Mouse (Mus musculus) megakaryocyte, embryonic 14.5 days (primary cell): ENCODE data around the gene Fam92b. TPM values are rescaled to one million over a fixed set of nuclear protein-coding genes. Genes with fewer than 3 reads are reported as not detected.

ENCODE experiments used
- H3K27me3 ChIP-seq: replicated peaks from 2 replicates; pipeline ENCODE3; 2012; ENCODE audit warnings: inconsistent platforms
- H3K36me3 ChIP-seq: replicated peaks from 2 replicates; pipeline ENCODE3; 2012; ENCODE audit warnings: low read length, inconsistent platforms, mixed read lengths
- H3K4me1 ChIP-seq: 2 replicates; pipeline ENCODE4 v1.6.1; 2012; ENCODE audit warnings: inconsistent platforms
- H3K4me3 ChIP-seq: replicated peaks from 2 replicates; pipeline ENCODE3; 2012; ENCODE audit warnings: moderate library complexity, mild to moderate bottlenecking, inconsistent platforms
- H3K9me3 ChIP-seq: 2 replicates; pipeline ENCODE4 v1.6.1; 2012; ENCODE audit warnings: inconsistent platforms
- FLI1 ChIP-seq: IDR thresholded peaks from 2 replicates; pipeline ENCODE4 v1.6.1; 2012; ENCODE audit warnings: low read length, inconsistent platforms, mixed read lengths
- GATA1 ChIP-seq: IDR thresholded peaks from 3 replicates; pipeline ENCODE4 v1.6.1; 2012; ENCODE audit warnings: mixed read lengths, low read length, inconsistent platforms, borderline replicate concordance
- polyA plus RNA-seq: library from polyadenylated mRNA; stranded (reverse); fragments of >175 nt; gene quantifications from 2 replicates; pipeline ENCODE4 v1.2.3, GENCODE M21; 2012; ENCODE audit warnings: low replicate concordance; ENCODE audit not compliant: insufficient read depth

Fam92b gene
- polyA plus RNA-seq, 1 experiment = not detected

DNA sequence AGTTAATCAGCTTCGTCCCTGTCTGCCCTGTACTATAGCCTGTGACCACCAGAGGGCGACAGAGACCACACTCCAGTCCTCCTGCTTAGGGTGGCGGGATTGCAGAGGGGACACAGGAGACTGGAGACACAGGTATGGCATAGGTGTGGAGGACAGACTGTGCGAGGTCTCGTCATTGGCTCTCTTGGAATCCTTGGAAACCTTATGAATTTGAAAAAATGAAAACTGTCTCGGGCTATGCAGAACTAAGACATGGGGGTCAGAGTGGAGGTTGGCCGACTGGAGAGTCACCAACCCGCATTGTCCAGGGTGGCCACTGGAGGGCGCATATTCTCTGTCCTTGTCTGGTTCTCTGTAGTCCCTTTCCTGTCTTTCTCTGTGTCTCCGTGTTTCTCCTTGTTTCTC lies 1.8 kb upstream of the Fam92b start:
- H3K4me1 ChIP-seq = peaks cover 28% of the 10 kb centered on the region
- peaks cover 75% of the 10 kb centered on the region for H3K27me3 ChIP-seq
- TF ChIP-seq FLI1 (no peak), GATA1 (no peak)
- no peaks in the 10 kb centered on the region for H3K9me3 ChIP-seq
- peak overlapping the region; percentile 90 for H3K4me3 ChIP-seq
- H3K36me3 ChIP-seq = no peaks in the 10 kb centered on the region

- peaks cover 76% of the 10 kb centered on the region for H3K27me3 ChIP-seq
- no peak overlapping the region for H3K4me3 ChIP-seq
- no peaks in the 10 kb centered on the region for H3K36me3 ChIP-seq
Measured at GRCm38 (mm10) chr8:120178124-120178514, 853 bp upstream of the Fam92b start.

DNA sequence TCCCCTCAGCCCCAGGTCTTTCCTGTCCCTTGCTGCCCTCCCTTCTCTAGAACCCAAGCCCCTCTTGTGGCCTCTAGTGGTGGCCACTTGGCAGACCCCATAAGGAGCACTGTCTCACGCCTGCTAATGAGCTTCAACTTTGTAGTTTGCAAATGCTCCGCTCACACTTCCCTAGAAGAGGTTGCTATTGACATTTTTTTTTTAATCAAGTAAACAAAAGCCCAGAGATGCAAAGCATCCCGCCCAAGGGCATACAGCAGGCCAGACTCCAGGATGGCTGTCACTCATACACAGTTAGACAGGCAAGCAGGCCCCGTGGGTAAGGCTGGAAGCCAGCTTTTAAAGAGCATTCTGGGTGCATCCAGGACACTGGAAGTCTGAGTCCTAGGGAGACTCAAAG lies 661 bp downstream of the Fam92b start:
- Histone ChIP-seq H3K4me3 (no peak overlapping the region), H3K27me3 (peaks cover 79% of the 10 kb centered on the region), H3K4me1 (peaks cover 33% of the 10 kb centered on the region), H3K9me3 (no peaks in the 10 kb centered on the region; the same call in 1 of the 2 replicates), H3K36me3 (no peaks in the 10 kb centered on the region)
- TF ChIP-seq GATA1 (no peak), FLI1 (no peak)

More at GRCm38 (mm10) chr8:120178124-120178514, 853 bp upstream of the Fam92b start:
- no peaks in the 10 kb centered on the region for H3K9me3 ChIP-seq
- TF ChIP-seq GATA1 (no peak), FLI1 (no peak)
- H3K4me1 ChIP-seq = peaks cover 28% of the 10 kb centered on the region

GRCm38 (mm10) chr8:120174606-120175005 lies 2.7 kb downstream of the Fam92b start:
- H3K4me1 ChIP-seq = peaks cover 33% of the 10 kb centered on the region

DNA sequence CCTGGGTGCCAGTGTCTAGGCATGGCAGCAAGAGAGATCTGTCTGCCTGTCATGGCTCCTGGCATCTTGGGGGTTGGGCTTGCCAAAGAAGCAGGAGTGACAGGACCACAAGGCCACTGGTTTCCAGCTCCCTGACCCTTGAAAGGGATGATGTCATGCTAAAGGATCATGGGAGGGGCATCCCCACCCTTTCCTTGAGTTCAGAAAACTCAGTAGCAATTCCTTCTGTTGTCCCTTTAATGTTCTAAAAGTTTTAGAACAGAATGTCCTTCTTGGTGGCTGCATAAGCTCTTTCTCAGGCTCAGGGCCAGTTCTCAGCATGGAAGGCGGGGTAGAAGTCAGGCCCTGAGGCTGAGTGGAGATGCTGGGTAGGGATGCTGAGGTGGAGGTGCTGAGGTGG lies 4.1 kb downstream of the Fam92b start:
- peaks cover 23% of the 10 kb centered on the region for H3K4me1 ChIP-seq

More at GRCm38 (mm10) chr8:120174606-120175005, 2.7 kb downstream of the Fam92b start:
- H3K27me3 ChIP-seq = peaks cover 85% of the 10 kb centered on the region
- no peak for TF ChIP-seq GATA1
- no peak overlapping the region for H3K4me3 ChIP-seq
- no peaks in the 10 kb centered on the region; the same call in 1 of the 2 replicates for H3K9me3 ChIP-seq
- H3K36me3 ChIP-seq = no peaks in the 10 kb centered on the region

GRCm38 (mm10) chr8:120169119-120169518 lies 8.1 kb downstream of the Fam92b start:
- peaks cover 8% of the 10 kb centered on the region; the same call in 1 of the 2 replicates for H3K4me1 ChIP-seq
- no peak for TF ChIP-seq GATA1
- no peak for TF ChIP-seq FLI1
- H3K27me3 ChIP-seq = peaks cover 92% of the 10 kb centered on the region
- no peaks in the 10 kb centered on the region for H3K36me3 ChIP-seq
- H3K4me3 ChIP-seq = peak overlapping the region; percentile 20
- no peaks in the 10 kb centered on the region; the same call in 1 of the 2 replicates for H3K9me3 ChIP-seq

More for the DNA sequence above, 4.1 kb downstream of the Fam92b start:
- no peak overlapping the region for H3K4me3 ChIP-seq
- no peaks in the 10 kb centered on the region; the same call in 1 of the 2 replicates for H3K9me3 ChIP-seq
- H3K36me3 ChIP-seq = no peaks in the 10 kb centered on the region
- peaks cover 92% of the 10 kb centered on the region for H3K27me3 ChIP-seq
- TF ChIP-seq GATA1 (no peak), FLI1 (no peak)

DNA sequence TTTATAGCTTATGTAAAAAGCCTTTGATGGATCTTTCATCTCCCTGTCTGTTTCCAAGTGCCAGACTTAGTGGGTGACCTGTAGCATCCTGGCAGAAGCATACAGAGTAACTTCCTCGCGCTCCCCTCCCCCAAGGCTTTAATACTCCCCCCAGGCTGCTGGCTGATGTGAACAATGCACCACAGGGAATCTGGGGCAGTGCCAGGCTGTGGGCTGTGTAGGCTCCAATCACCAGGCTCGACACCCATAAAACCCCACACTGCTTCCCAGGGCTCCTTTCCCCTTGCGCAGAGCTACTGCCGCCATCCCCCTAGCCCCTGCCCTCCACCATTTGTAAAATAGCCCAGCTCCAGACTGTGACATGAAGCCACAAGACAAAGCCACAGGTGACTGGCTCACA lies 9.4 kb downstream of the Fam92b start:
- TF ChIP-seq GATA1 = no peak
- no peak for TF ChIP-seq FLI1
- no peaks in the 10 kb centered on the region for H3K36me3 ChIP-seq
- no peak overlapping the region for H3K4me3 ChIP-seq
- H3K4me1 ChIP-seq = peaks cover 7% of the 10 kb centered on the region; the same call in 1 of the 2 replicates
- H3K9me3 ChIP-seq = no peaks in the 10 kb centered on the region; the same call in 1 of the 2 replicates
- H3K27me3 ChIP-seq = peaks cover 96% of the 10 kb centered on the region

DNA sequence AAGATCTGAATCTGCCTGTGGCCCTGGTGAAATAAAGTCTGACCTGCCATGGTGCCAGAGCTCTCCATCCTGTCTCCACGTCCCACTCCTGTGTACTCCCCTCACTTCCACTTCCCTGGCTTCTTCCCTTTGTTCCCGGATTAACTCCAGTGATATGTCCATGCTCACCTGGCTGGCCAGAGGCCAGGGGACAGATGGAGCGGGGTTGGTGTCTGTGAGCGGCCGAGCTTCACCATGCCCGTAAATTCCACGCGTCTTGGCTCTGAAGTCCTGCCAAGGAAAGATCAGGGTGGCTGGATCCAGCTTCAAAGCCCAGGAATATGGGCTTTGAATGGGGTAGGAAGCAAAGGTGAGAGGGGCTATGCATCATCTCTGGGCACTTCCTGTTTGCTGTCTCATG lies 10.1 kb downstream of the Fam92b start:
- Histone ChIP-seq H3K4me1 (peaks cover 12% of the 10 kb centered on the region), H3K27me3 (peaks cover 97% of the 10 kb centered on the region), H3K36me3 (no peaks in the 10 kb centered on the region), H3K4me3 (no peak overlapping the region), H3K9me3 (no peaks in the 10 kb centered on the region)
- TF ChIP-seq FLI1 (no peak), GATA1 (no peak)

- no peaks in the 10 kb centered on the region for H3K36me3 ChIP-seq
- TF ChIP-seq FLI1 (no peak), GATA1 (no peak)
- H3K27me3 ChIP-seq = peaks cover 99% of the 10 kb centered on the region
- peaks cover 21% of the 10 kb centered on the region for H3K4me1 ChIP-seq
- no peaks in the 10 kb centered on the region for H3K9me3 ChIP-seq
- no peak overlapping the region for H3K4me3 ChIP-seq
Measured at GRCm38 (mm10) chr8:120164026-120164425, 13.2 kb downstream of the Fam92b start.

DNA sequence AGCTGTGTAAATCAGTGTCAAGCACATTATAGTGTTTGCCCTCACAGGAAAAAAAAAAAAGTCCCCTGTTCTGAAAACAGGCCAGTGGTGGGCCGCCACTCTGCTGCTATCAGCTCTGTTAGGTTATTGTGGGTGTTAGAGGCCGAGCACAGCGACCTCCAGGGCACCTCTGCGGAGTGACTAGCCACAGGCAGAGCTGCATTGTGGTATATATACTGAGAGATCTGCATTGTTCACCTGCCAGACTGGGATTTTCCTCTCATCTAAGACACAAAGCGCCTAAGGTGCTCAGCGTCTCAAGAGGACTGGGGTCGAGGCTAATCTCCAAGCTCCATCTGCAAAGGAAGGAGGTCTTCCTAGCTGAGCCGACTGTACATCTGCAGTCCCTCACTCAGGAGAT lies 13.9 kb downstream of the Fam92b start:
- Histone ChIP-seq H3K36me3 (no peaks in the 10 kb centered on the region), H3K4me1 (peaks cover 21% of the 10 kb centered on the region), H3K9me3 (no peaks in the 10 kb centered on the region), H3K27me3 (peaks cover 98% of the 10 kb centered on the region), H3K4me3 (no peak overlapping the region)
- TF ChIP-seq FLI1 (no peak), GATA1 (no peak)

- Histone ChIP-seq H3K36me3 (no peaks in the 10 kb centered on the region), H3K4me1 (peaks cover 21% of the 10 kb centered on the region), H3K9me3 (no peaks in the 10 kb centered on the region), H3K4me3 (peak overlapping the region; percentile 20), H3K27me3 (peaks cover 96% of the 10 kb centered on the region)
- TF ChIP-seq FLI1 (no peak), GATA1 (no peak)
Measured at GRCm38 (mm10) chr8:120162404-120162752, 14.9 kb downstream of the Fam92b start.
